Mouse (Mus musculus) MEL (cell line): Measurements from ENCODE around the gene Tmem201. TPM values are rescaled to one million over a fixed set of nuclear protein-coding genes. Genes with fewer than 3 reads are reported as not detected.

Source experiments
- DNase-seq: peaks from one replicate; pipeline ENCODE4 v3.0.0; 2011; ENCODE audit warnings: low read depth, low spot score
- H3K27ac ChIP-seq: 2 replicates; pipeline ENCODE4 v1.5.1; 2012; ENCODE audit warnings: low read depth, mild to moderate bottlenecking, control low read depth, low read length, moderate library complexity; ENCODE audit not compliant: control insufficient read depth
- H3K27me3 ChIP-seq, 2 experiments: fragments of 150-350 bp in 1 of 2; sonication (generic) in 1 of 2; 2 replicates each; pipeline ENCODE4 v1.6.1; 2012; ENCODE audit warnings: low read length in 2 of 2, mild to moderate bottlenecking in 2 of 2, improper control_type of control experiment in 1 of 2, moderate library complexity in 1 of 2; ENCODE audit not compliant: insufficient read depth in 2 of 2, control insufficient read depth in 1 of 2
- H3K36me3 ChIP-seq, 2 experiments: 2 replicates each; pipeline ENCODE4 v1.6.1; 2012 to 2014; ENCODE audit warnings: low read length in 2 of 2, improper control_type of control experiment in 1 of 2, inconsistent platforms in 1 of 2, mild to moderate bottlenecking in 1 of 2; ENCODE audit not compliant: insufficient read depth in 2 of 2, control insufficient read depth in 1 of 2
- H3K4me1 ChIP-seq, 2 experiments: fragments of 150-350 bp in 1 of 2; sonication (generic) in 1 of 2; 2 replicates each; pipeline ENCODE4 v1.6.1; 2012; ENCODE audit warnings: low read length in 2 of 2, improper control_type of control experiment in 1 of 2, mild to moderate bottlenecking in 1 of 2; ENCODE audit not compliant: insufficient read depth in 2 of 2, control insufficient read depth in 1 of 2
- H3K4me3 ChIP-seq, 2 experiments: fragments of 150-350 bp in 1 of 2; sonication (generic) in 1 of 2; 2 replicates each; pipeline ENCODE4 v1.5.1; 2012; ENCODE audit warnings: low read depth in 2 of 2, low read length in 2 of 2, mild to moderate bottlenecking in 2 of 2, moderate library complexity in 2 of 2, control low read depth in 1 of 2, improper control_type of control experiment in 1 of 2; ENCODE audit not compliant: control insufficient read depth in 1 of 2, insufficient read depth in 1 of 2
- H3K79me2 ChIP-seq: 2 replicates; pipeline ENCODE4 v1.6.1; 2012; ENCODE audit warnings: mild to moderate bottlenecking, low read length, moderate library complexity; ENCODE audit not compliant: control insufficient read depth, poor library complexity, insufficient read depth
- H3K9ac ChIP-seq: 2 replicates; pipeline ENCODE4 v1.6.1; 2012; ENCODE audit warnings: low read depth, mild to moderate bottlenecking, control low read depth, low read length, moderate library complexity; ENCODE audit not compliant: control insufficient read depth, poor library complexity, severe bottlenecking
- H3K9me3 ChIP-seq: fragments of 150-350 bp; sonication (generic); replicated peaks from 2 replicates; pipeline ENCODE4 v1.6.1; 2012; ENCODE audit warnings: mild to moderate bottlenecking, low read length, improper control_type of control experiment, moderate library complexity; ENCODE audit not compliant: insufficient read depth
- BHLHE40 ChIP-seq: IDR thresholded peaks from 2 replicates; pipeline ENCODE4 v1.6.1; 2012; ENCODE audit warnings: low read depth, mild to moderate bottlenecking, inconsistent platforms, low read length, improper control_type of control experiment, borderline replicate concordance
- CTCF ChIP-seq, 3 experiments: IDR thresholded peaks in 2 of 3; conservative IDR thresholded peaks in 1 of 3; 2 replicates each; pipeline ENCODE4 v1.5.1; 2011 to 2012; ENCODE audit warnings: low read length in 3 of 3, low read depth in 2 of 3, mild to moderate bottlenecking in 2 of 3, improper control_type of control experiment in 1 of 3, inconsistent platforms in 1 of 3, mixed read lengths in 1 of 3, moderate library complexity in 1 of 3; ENCODE audit not compliant: control insufficient read depth in 1 of 3, insufficient read depth in 1 of 3, poor library complexity in 1 of 3, severe bottlenecking in 1 of 3
- E2F4 ChIP-seq: IDR thresholded peaks from 2 replicates; pipeline ENCODE4 v1.6.1; 2011; ENCODE audit warnings: low read depth, low read length, improper control_type of control experiment, borderline replicate concordance
- ELF1 ChIP-seq: IDR thresholded peaks from 2 replicates; pipeline ENCODE4 v1.6.1; 2014; ENCODE audit warnings: low read depth, mild to moderate bottlenecking, inconsistent platforms, low read length, improper control_type of control experiment, moderate library complexity
- EP300 ChIP-seq, 2 experiments: IDR thresholded peaks; 2 replicates each; pipeline ENCODE4 v1.6.1; 2011; ENCODE audit warnings: improper control_type of control experiment in 2 of 2, low read length in 2 of 2, low read depth in 1 of 2, mild to moderate bottlenecking in 1 of 2
- GABPA ChIP-seq: IDR thresholded peaks from 2 replicates; pipeline ENCODE4 v1.6.1; 2012; ENCODE audit warnings: low read depth, mild to moderate bottlenecking, inconsistent platforms, low read length, improper control_type of control experiment, moderate library complexity
- JUND ChIP-seq: IDR thresholded peaks from 2 replicates; pipeline ENCODE4 v1.6.1; 2011; ENCODE audit warnings: low read depth, mild to moderate bottlenecking, improper control_type of control experiment, low read length
- MAFK ChIP-seq: IDR thresholded peaks from 2 replicates; pipeline ENCODE4 v1.6.1; 2011; ENCODE audit warnings: low read depth, mild to moderate bottlenecking, low read length, improper control_type of control experiment, borderline replicate concordance
- MAX ChIP-seq: IDR thresholded peaks from 2 replicates; pipeline ENCODE4 v1.6.1; 2011; ENCODE audit warnings: low read length, improper control_type of control experiment
- MAZ ChIP-seq: IDR thresholded peaks from 2 replicates; pipeline ENCODE4 v1.6.1; 2012; ENCODE audit warnings: low read depth, mild to moderate bottlenecking, inconsistent platforms, low read length, improper control_type of control experiment
- MXI1 ChIP-seq: IDR thresholded peaks from 2 replicates; pipeline ENCODE4 v1.6.1; 2011; ENCODE audit warnings: mild to moderate bottlenecking, low read depth, low read length, improper control_type of control experiment
- MYC ChIP-seq: IDR thresholded peaks from 2 replicates; pipeline ENCODE4 v1.6.1; 2011; ENCODE audit warnings: low read depth, mild to moderate bottlenecking, low read length, improper control_type of control experiment, moderate library complexity
- NRF1 ChIP-seq: IDR thresholded peaks from 2 replicates; pipeline ENCODE4 v1.6.1; 2014; ENCODE audit warnings: low read depth, mild to moderate bottlenecking, inconsistent platforms, low read length, improper control_type of control experiment, moderate library complexity; ENCODE audit not compliant: poor library complexity, insufficient read depth, severe bottlenecking
- POLR2A ChIP-seq, 2 experiments: IDR thresholded peaks; 2 replicates each; pipeline ENCODE4 v1.6.1; 2011 to 2012; ENCODE audit warnings: low read length in 2 of 2, mild to moderate bottlenecking in 2 of 2, control low read depth in 1 of 2, improper control_type of control experiment in 1 of 2, low read depth in 1 of 2, moderate library complexity in 1 of 2; ENCODE audit not compliant: control insufficient read depth in 1 of 2, insufficient read depth in 1 of 2, poor library complexity in 1 of 2
- POLR2AphosphoS5 ChIP-seq: IDR thresholded peaks from 2 replicates; pipeline ENCODE4 v1.6.1; 2012; ENCODE audit warnings: low read depth, borderline replicate concordance, mild to moderate bottlenecking, inconsistent platforms, low read length, moderate library complexity, mixed read lengths
- RAD21 ChIP-seq: IDR thresholded peaks from 2 replicates; pipeline ENCODE4 v1.6.1; 2011; ENCODE audit warnings: mild to moderate bottlenecking, low read depth, low read length, improper control_type of control experiment
- RCOR1 ChIP-seq: IDR thresholded peaks from 2 replicates; pipeline ENCODE4 v1.6.1; 2012; ENCODE audit warnings: low read depth, mild to moderate bottlenecking, inconsistent platforms, low read length, improper control_type of control experiment
- SMC3 ChIP-seq: IDR thresholded peaks from 2 replicates; pipeline ENCODE4 v1.6.1; 2011; ENCODE audit warnings: low read depth, low read length, improper control_type of control experiment
- TAL1 ChIP-seq: IDR thresholded peaks from 2 replicates; pipeline ENCODE4 v1.6.1; 2012; ENCODE audit warnings: mild to moderate bottlenecking, inconsistent platforms, low read length, moderate library complexity, mixed read lengths
- UBTF ChIP-seq: IDR thresholded peaks from 2 replicates; pipeline ENCODE4 v1.6.1; 2012; ENCODE audit warnings: low read depth, mild to moderate bottlenecking, inconsistent platforms, low read length, improper control_type of control experiment, moderate library complexity, borderline replicate concordance; ENCODE audit not compliant: insufficient read depth
- USF1 ChIP-seq: IDR thresholded peaks from 2 replicates; pipeline ENCODE4 v1.6.1; 2014; ENCODE audit warnings: low read depth, mild to moderate bottlenecking, inconsistent platforms, low read length, improper control_type of control experiment, moderate library complexity
- USF2 ChIP-seq, 2 experiments: IDR thresholded peaks; 2 replicates each; pipeline ENCODE4 v1.6.1; 2011 to 2012; ENCODE audit warnings: improper control_type of control experiment in 2 of 2, low read length in 2 of 2, borderline replicate concordance in 1 of 2, inconsistent platforms in 1 of 2, low read depth in 1 of 2, mild to moderate bottlenecking in 1 of 2; ENCODE audit not compliant: insufficient read depth in 1 of 2
- polyA plus RNA-seq, 2 experiments: library from polyadenylated mRNA; stranded (reverse) in 1 of 2; unstranded in 1 of 2; fragments of >175 nt in 1 of 2; fragments of >200 nt in 1 of 2; gene quantifications; 2 replicates each; pipeline versions ENCODE4 v1.2.1 to v1.2.4; 2012; ENCODE audit warnings: low replicate concordance in 2 of 2, low read depth in 1 of 2; ENCODE audit not compliant: insufficient read length in 2 of 2, insufficient read depth in 1 of 2, missing spikeins in 1 of 2
- total RNA-seq: library from RNA; depleted of rRNA; stranded (reverse); fragments of 300-350 nt; gene quantifications from 2 replicates; pipeline ENCODE4 v1.2.3, GENCODE M21; 2012

The Tmem201 gene
- total and polyA plus RNA-seq, 3 experiments = 31.5 to 60.6 TPM; not detected in 1

- Histone ChIP-seq H3K79me2 (peaks cover 6% of the 10 kb centered on the region; the same call in 1 of the 2 replicates), H3K27ac (no peak overlapping the region), H3K27me3 (no peaks in the 10 kb centered on the region), H3K36me3 (peaks cover 0 to 22% of the 10 kb centered on the region in 2 experiments; a peak in 2 of 4 replicates), H3K4me1 (no peaks in the 10 kb centered on the region), H3K9me3 (no peaks in the 10 kb centered on the region), H3K9ac (no peak overlapping the region), H3K4me3 (no peak overlapping the region)
- no peak for DNase-seq
- no peak for TF ChIP-seq E2F4
- no peak for TF ChIP-seq MAX
- no peak for TF ChIP-seq ELF1
- TF ChIP-seq EP300 (IDR thresholded peaks at IDR 0.05; ENCODE audit: low read depth in 1 of 2, low read length in 2 of 2) = no peak
- TF ChIP-seq JUND = no peak
- no peak for TF ChIP-seq USF1
Measured at GRCm38 (mm10) chr4:149763335-149763734, 25.5 kb upstream of the Tmem201 start.

- TF ChIP-seq GABPA (no peak), POLR2A (IDR thresholded peaks at IDR 0.05; ENCODE audit: control insufficient read depth in 1 of 2, insufficient read depth in 1 of 2, low read depth in 1 of 2, low read length in 2 of 2, poor library complexity in 1 of 2) (no peak), SMC3 (no peak), JUND (no peak), USF2 (IDR thresholded peaks at IDR 0.05; ENCODE audit: borderline replicate concordance in 1 of 2, insufficient read depth in 1 of 2, low read depth in 1 of 2, low read length in 2 of 2) (no peak), NRF1 (no peak), CTCF (IDR thresholded peaks at IDR 0.05 in 2 of 3, conservative IDR thresholded peaks at IDR 0.05 in 1 of 3; ENCODE audit: control insufficient read depth in 1 of 3, insufficient read depth in 1 of 3, low read depth in 2 of 3, low read length in 3 of 3, poor library complexity in 1 of 3, severe bottlenecking in 1 of 3) (no peak), MXI1 (no peak), BHLHE40 (no peak), UBTF (no peak), RCOR1 (no peak), MAFK (no peak), RAD21 (no peak), MAZ (no peak), ELF1 (no peak), TAL1 (no peak), MYC (no peak), POLR2AphosphoS5 (no peak)
- TF ChIP-seq, all 39 proteins: peak for 0
- Histone ChIP-seq H3K9ac (no peak overlapping the region), H3K27ac (no peak overlapping the region), H3K9me3 (no peaks in the 10 kb centered on the region), H3K36me3 (peaks cover 0 to 32% of the 10 kb centered on the region in 2 experiments; a peak in 2 of 4 replicates), H3K27me3 (no peaks in the 10 kb centered on the region), H3K4me1 (no peaks in the 10 kb centered on the region), H3K4me3 (no peak overlapping the region), H3K79me2 (no peaks in the 10 kb centered on the region)
- no peak for DNase-seq
Measured at GRCm38 (mm10) chr4:149759517-149759916, 21.7 kb upstream of the Tmem201 start.
